Mouse (Mus musculus): Measurements from ENCODE around the gene Elfn2. TPM values are rescaled to one million over a fixed set of nuclear protein-coding genes. Genes with fewer than 3 reads are reported as not detected.

Elfn2 gene
- polyA plus RNA-seq, 1 experiment from 2014 or later, result 0.06 TPM

DNA sequence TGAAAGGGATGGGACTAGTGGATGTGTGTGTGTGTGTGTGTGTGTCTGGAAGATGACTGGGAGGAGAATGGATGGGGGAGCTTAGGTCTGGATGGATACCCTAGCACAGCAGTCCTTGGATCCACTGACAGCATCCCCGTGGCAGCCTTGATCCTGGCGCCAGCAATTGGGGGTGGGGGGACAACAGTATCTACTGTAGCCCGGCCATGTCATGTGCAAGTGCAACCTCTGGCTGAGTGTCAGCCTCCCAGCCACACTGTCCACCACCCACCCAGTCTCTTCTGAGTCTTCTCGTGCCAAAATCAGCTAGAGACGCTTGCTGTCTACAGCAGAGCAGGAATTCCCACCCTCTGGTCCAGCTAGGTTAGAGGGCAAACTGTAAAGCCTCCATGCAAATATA lies 54.3 kb downstream of the Elfn2 start:
- ATAC-seq (ENCODE audit: low FRiP score, low TSS enrichment), result no peak
- Histone ChIP-seq H3K4me2 (replicated peaks; ENCODE audit: low read depth) (no peak overlapping the region), H3K4me1 (replicated peaks; ENCODE audit: control insufficient read depth, insufficient read depth) (no peaks in the 10 kb centered on the region), H3K9me3 (ENCODE audit: control insufficient read depth, low read length) (no peaks in the 10 kb centered on the region), H3K9ac (ENCODE audit: low read length) (no peak overlapping the region), H3K27me3 (ENCODE audit: control insufficient read depth, insufficient read depth, low read length) (no peaks in the 10 kb centered on the region), H3K36me3 (ENCODE audit: control insufficient read depth, insufficient read depth, low read length) (no peaks in the 10 kb centered on the region), H3K27ac (replicated peaks) (no peak overlapping the region), H3K4me3 (ENCODE audit: low read depth, low read length) (no peak overlapping the region)
- WGBS, result 53% methylated on average over 5 of the region's 5 CpGs
- DNase-seq (ENCODE audit: low spot score), result no peak
- TF ChIP-seq EP300 (optimal IDR thresholded peaks at IDR 0.05) (no peak), CTCF (IDR thresholded peaks at IDR 0.05; ENCODE audit: low read depth) (no peak)

DNA sequence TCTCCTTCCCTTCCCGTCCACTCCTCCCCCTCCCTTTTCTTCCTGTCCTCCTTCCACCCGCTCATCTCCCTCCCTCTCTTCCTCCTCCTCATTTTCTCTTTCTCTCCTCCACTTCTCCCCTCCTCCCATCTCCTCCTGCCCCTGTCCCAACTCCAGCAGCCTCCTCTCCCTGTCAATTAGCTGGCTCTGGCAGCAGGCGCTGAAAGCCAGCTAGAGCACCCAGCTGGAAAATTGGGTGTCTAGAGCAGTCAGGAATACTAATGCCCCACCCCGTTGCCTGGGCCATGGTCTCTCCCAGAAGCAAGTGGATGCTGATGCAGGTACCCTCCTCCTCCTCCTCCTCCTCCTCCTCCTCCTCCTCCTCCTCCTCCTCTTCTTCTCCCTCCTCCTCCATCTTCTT lies 67.4 kb downstream of the Elfn2 start:
- H3K27me3 ChIP-seq (ENCODE audit: control insufficient read depth, insufficient read depth, low read length), result no peaks in the 10 kb centered on the region
- H3K9me3 ChIP-seq (ENCODE audit: control insufficient read depth, low read length), result no peaks in the 10 kb centered on the region
- H3K36me3 ChIP-seq (ENCODE audit: control insufficient read depth, insufficient read depth, low read length), result no peaks in the 10 kb centered on the region
- no peak for DNase-seq (ENCODE audit: low spot score)
- H3K27ac ChIP-seq (replicated peaks), result no peak overlapping the region
- no peak for ATAC-seq (ENCODE audit: low FRiP score, low TSS enrichment)
- WGBS, result 38% methylated on average over 4 of the region's 4 CpGs
- TF ChIP-seq CTCF (IDR thresholded peaks at IDR 0.05; ENCODE audit: low read depth), result no peak
- TF ChIP-seq EP300 (optimal IDR thresholded peaks at IDR 0.05), result no peak
- no peak overlapping the region for H3K4me2 ChIP-seq (replicated peaks; ENCODE audit: low read depth)
- no peaks in the 10 kb centered on the region for H3K4me1 ChIP-seq (replicated peaks; ENCODE audit: control insufficient read depth, insufficient read depth)
- no peak overlapping the region for H3K9ac ChIP-seq (ENCODE audit: low read length)
- H3K4me3 ChIP-seq (ENCODE audit: low read depth, low read length), result no peak overlapping the region

DNA sequence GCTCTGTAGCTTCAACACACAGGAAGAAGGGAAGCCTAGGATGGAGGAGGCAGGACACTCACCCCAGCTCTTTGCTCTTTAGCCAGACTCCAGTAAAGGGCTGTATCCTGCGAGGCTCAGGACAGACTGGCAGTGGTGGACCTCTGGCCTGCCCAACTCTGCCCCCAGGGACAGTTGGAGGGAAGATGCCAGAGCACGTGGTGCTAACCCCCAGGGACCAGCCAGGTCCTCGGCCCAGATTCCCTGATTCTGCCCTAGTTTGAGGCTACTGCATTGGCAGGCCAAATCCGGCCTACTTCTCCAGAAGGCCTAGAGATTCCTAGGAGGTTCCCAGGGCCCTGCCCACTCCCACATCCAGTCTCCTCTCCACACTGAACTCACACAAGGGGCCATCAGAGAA lies 70.8 kb downstream of the Elfn2 start:
- no peaks in the 10 kb centered on the region for H3K4me1 ChIP-seq (replicated peaks; ENCODE audit: control insufficient read depth, insufficient read depth)
- TF ChIP-seq EP300 (optimal IDR thresholded peaks at IDR 0.05), result no peak
- TF ChIP-seq CTCF (IDR thresholded peaks at IDR 0.05; ENCODE audit: low read depth), result no peak
- ATAC-seq (ENCODE audit: low FRiP score, low TSS enrichment) (no peak), DNase-seq (ENCODE audit: low spot score) (no peak)
- WGBS, result 65% methylated on average over 4 of the region's 4 CpGs
- no peak overlapping the region for H3K9ac ChIP-seq (ENCODE audit: low read length)
- H3K27ac ChIP-seq (replicated peaks), result no peak overlapping the region
- no peak overlapping the region for H3K4me3 ChIP-seq (ENCODE audit: low read depth, low read length)
- H3K27me3 ChIP-seq (ENCODE audit: control insufficient read depth, insufficient read depth, low read length), result no peaks in the 10 kb centered on the region
- no peaks in the 10 kb centered on the region for H3K9me3 ChIP-seq (ENCODE audit: control insufficient read depth, low read length)
- no peaks in the 10 kb centered on the region for H3K36me3 ChIP-seq (ENCODE audit: control insufficient read depth, insufficient read depth, low read length)
- no peak overlapping the region for H3K4me2 ChIP-seq (replicated peaks; ENCODE audit: low read depth)

DNA sequence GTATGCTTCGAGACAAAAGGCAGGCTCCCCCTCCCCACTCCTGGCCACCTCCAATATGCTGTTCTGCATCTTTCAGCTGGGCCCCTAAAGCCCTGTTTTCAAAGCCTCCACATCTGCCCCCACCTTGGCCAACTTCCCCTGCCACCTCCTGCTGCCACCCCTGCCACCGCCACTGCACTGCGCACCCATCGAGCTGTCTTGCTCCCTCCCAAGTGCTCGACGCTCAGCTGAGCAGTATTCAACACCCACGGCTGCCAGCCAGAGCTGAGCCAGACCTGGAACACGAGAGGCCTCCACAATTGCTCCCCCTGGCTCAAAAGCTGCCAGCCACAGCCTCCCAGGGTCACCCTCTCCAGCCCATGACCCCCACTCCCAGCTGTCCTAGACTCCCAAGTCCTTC lies 74.0 kb downstream of the Elfn2 start:
- ATAC-seq (ENCODE audit: low FRiP score, low TSS enrichment) (no peak), DNase-seq (ENCODE audit: low spot score) (no peak)
- TF ChIP-seq CTCF (IDR thresholded peaks at IDR 0.05; ENCODE audit: low read depth) (no peak), EP300 (optimal IDR thresholded peaks at IDR 0.05) (no peak)
- Histone ChIP-seq H3K27ac (replicated peaks) (no peak overlapping the region), H3K4me2 (replicated peaks; ENCODE audit: low read depth) (no peak overlapping the region), H3K4me1 (replicated peaks; ENCODE audit: control insufficient read depth, insufficient read depth) (no peaks in the 10 kb centered on the region), H3K4me3 (ENCODE audit: low read depth, low read length) (no peak overlapping the region), H3K27me3 (ENCODE audit: control insufficient read depth, insufficient read depth, low read length) (no peaks in the 10 kb centered on the region), H3K9me3 (ENCODE audit: control insufficient read depth, low read length) (no peaks in the 10 kb centered on the region), H3K9ac (ENCODE audit: low read length) (no peak overlapping the region), H3K36me3 (ENCODE audit: control insufficient read depth, insufficient read depth, low read length) (no peaks in the 10 kb centered on the region)
- WGBS, result 56% methylated on average over 8 of the region's 8 CpGs

DNA sequence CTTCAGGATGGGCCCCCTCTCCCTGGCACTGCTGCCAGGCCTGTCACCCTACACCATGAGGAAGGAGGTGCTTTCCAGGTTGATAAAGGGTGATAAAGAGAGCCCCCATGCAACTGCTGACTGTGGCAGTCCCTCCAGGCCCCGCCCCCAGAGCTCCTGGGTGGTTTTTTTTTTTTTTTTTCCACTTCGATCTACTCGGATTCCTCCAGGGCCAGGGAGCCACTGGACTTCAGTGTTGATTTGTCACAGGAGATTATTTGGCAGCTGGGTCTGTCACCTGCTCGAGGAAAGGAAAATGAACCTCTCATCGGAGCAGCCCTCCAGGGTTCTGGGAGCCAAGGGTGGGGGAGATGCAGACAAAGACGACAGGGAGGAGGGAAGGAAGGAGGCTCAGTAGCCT lies 74.9 kb downstream of the Elfn2 start:
- Histone ChIP-seq H3K4me1 (replicated peaks; ENCODE audit: control insufficient read depth, insufficient read depth) (no peaks in the 10 kb centered on the region), H3K9me3 (ENCODE audit: control insufficient read depth, low read length) (no peaks in the 10 kb centered on the region), H3K27me3 (ENCODE audit: control insufficient read depth, insufficient read depth, low read length) (no peaks in the 10 kb centered on the region), H3K9ac (ENCODE audit: low read length) (no peak overlapping the region), H3K36me3 (ENCODE audit: control insufficient read depth, insufficient read depth, low read length) (no peaks in the 10 kb centered on the region), H3K4me2 (replicated peaks; ENCODE audit: low read depth) (no peak overlapping the region), H3K4me3 (ENCODE audit: low read depth, low read length) (no peak overlapping the region), H3K27ac (replicated peaks) (no peak overlapping the region)
- DNase-seq (ENCODE audit: low spot score) (no peak), ATAC-seq (ENCODE audit: low FRiP score, low TSS enrichment) (no peak)
- WGBS, result 18% methylated on average over 6 of the region's 6 CpGs
- TF ChIP-seq CTCF (IDR thresholded peaks at IDR 0.05; ENCODE audit: low read depth) (no peak), EP300 (optimal IDR thresholded peaks at IDR 0.05) (no peak)

DNA sequence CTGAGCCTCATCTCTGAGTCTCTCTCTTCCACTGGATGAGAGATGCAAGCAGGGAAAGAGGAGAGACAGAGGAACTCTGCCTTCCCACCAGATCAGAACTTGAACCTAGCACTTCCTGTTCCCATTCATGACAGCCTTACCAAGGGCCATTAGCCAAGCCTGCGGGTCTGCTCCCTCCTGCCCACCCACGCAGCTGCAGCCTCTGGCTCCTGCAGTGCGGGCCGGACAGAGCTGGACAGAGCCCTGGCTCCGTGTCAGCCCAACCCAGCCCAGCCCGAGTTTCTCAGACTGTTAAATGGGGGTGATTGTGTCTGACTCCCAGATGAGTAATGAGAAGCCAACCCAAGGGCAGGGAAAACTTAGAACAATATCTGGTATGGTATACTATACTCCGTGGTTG lies 83.3 kb downstream of the Elfn2 start:
- TF ChIP-seq EP300 (optimal IDR thresholded peaks at IDR 0.05) (no peak), CTCF (IDR thresholded peaks at IDR 0.05; ENCODE audit: low read depth) (no peak)
- ATAC-seq (ENCODE audit: low FRiP score, low TSS enrichment), result no peak
- no peak overlapping the region for H3K9ac ChIP-seq (ENCODE audit: low read length)
- no peaks in the 10 kb centered on the region for H3K36me3 ChIP-seq (ENCODE audit: control insufficient read depth, insufficient read depth, low read length)
- no peak overlapping the region for H3K27ac ChIP-seq (replicated peaks)
- no peaks in the 10 kb centered on the region for H3K9me3 ChIP-seq (ENCODE audit: control insufficient read depth, low read length)
- H3K4me2 ChIP-seq (replicated peaks; ENCODE audit: low read depth), result no peak overlapping the region
- 24% methylated on average over 7 of the region's 7 CpGs for WGBS
- DNase-seq (ENCODE audit: low spot score), result no peak
- H3K27me3 ChIP-seq (ENCODE audit: control insufficient read depth, insufficient read depth, low read length), result no peaks in the 10 kb centered on the region
- H3K4me3 ChIP-seq (ENCODE audit: low read depth, low read length), result no peak overlapping the region
- H3K4me1 ChIP-seq (replicated peaks; ENCODE audit: control insufficient read depth, insufficient read depth), result no peaks in the 10 kb centered on the region
